Mouse (Mus musculus) forebrain, embryonic 14.5 days (tissue): ENCODE data around the gene Tbc1d19. TPM values are rescaled to one million over a fixed set of nuclear protein-coding genes. Genes with fewer than 3 reads are reported as not detected.

Source experiments
- ATAC-seq: fragments of 200-750 bp; cut with Nextera tagmentation; 2 replicates; pipeline ENCODE4 v1.8.0; 2017; ENCODE audit warnings: mild to moderate bottlenecking, moderate library complexity
- DNase-seq: peaks from one replicate; pipeline ENCODE4 v3.0.0-alpha.2; 2015; ENCODE audit warnings: low spot score
- H3K27ac ChIP-seq: fragments of 300-500 bp; sonication (generic); 2 replicates; pipeline ENCODE4 v1.5.1; 2014; ENCODE audit warnings: low read depth, mild to moderate bottlenecking, control low read depth, low read length, moderate library complexity
- H3K27me3 ChIP-seq: fragments of 300-500 bp; sonication (generic); replicated peaks from 2 replicates; pipeline ENCODE4 v1.6.1; 2014; ENCODE audit warnings: low read length, control low read depth, mixed read lengths; ENCODE audit not compliant: control insufficient read depth, insufficient read depth
- H3K36me3 ChIP-seq: fragments of 300-500 bp; sonication (generic); 2 replicates; pipeline ENCODE4 v1.6.1; 2014; ENCODE audit warnings: low read length, control low read depth; ENCODE audit not compliant: control insufficient read depth, insufficient read depth
- H3K4me1 ChIP-seq: fragments of 300-500 bp; sonication (generic); 2 replicates; pipeline ENCODE4 v1.6.1; 2014; ENCODE audit warnings: antibody characterized with exemption, low read length, control low read depth; ENCODE audit not compliant: control insufficient read depth, insufficient read depth
- H3K4me2 ChIP-seq: fragments of 300-500 bp; sonication (generic); 2 replicates; pipeline ENCODE4 v1.6.1; 2014; ENCODE audit warnings: mild to moderate bottlenecking, control low read depth, low read length
- H3K4me3 ChIP-seq: fragments of 300-500 bp; sonication (generic); 2 replicates; pipeline ENCODE4 v1.5.1; 2014; ENCODE audit warnings: low read depth, low read length, control low read depth
- H3K9ac ChIP-seq: fragments of 300-500 bp; sonication (generic); 2 replicates; pipeline ENCODE4 v1.6.1; 2014; ENCODE audit warnings: mild to moderate bottlenecking, low read length, control low read depth, moderate library complexity
- H3K9me3 ChIP-seq: fragments of 300-500 bp; sonication (generic); replicated peaks from 2 replicates; pipeline ENCODE4 v1.6.1; 2016; ENCODE audit warnings: low read length, control low read depth, mixed read lengths; ENCODE audit not compliant: control insufficient read depth
- WGBS: fragments of 180-500 bp; shearing (Covaris S2); extraction: QIAGEN DNeasy Blood & Tissue Kit; methylation state at CpG from one replicate; pipeline ENCODE4 v1.1.7; 2014; 5-methylcytosine and 5-hydroxymethylcytosine counted together
- polyA plus RNA-seq: library from polyadenylated mRNA; unstranded; fragments of >200 nt; fragmentation: Nextera tagmentation; extraction: Ambion mirVana; gene quantifications from 2 replicates; pipeline ENCODE4 v1.2.1, GENCODE M21; 2014

The Tbc1d19 gene
- polyA plus RNA-seq, 1 experiment from 2014 or later, result 60.9 TPM

- H3K27me3 ChIP-seq, result no peaks in the 10 kb centered on the region
- H3K36me3 ChIP-seq, result no peaks in the 10 kb centered on the region
- WGBS, result 83% methylated on average over 7 of the region's 7 CpGs
- no peak overlapping the region for H3K4me3 ChIP-seq
- no peak overlapping the region for H3K4me2 ChIP-seq
- ATAC-seq (no peak), DNase-seq (no peak)
- no peak overlapping the region for H3K9ac ChIP-seq
- no peak overlapping the region for H3K27ac ChIP-seq
- H3K9me3 ChIP-seq, result no peaks in the 10 kb centered on the region
- H3K4me1 ChIP-seq, result no peaks in the 10 kb centered on the region
Observed at GRCm38 (mm10) chr5:53939026-53939425, 129.6 kb downstream of the Tbc1d19 start.

- 76% methylated on average over 11 of the region's 11 CpGs for WGBS
- ATAC-seq, result no peak
Observed at GRCm38 (mm10) chr5:53941322-53942024, 132.1 kb downstream of the Tbc1d19 start.

GRCm38 (mm10) chr5:53942332-53942731, 132.9 kb downstream of the Tbc1d19 start:
- H3K4me1 ChIP-seq, result peaks cover 3% of the 10 kb centered on the region
- H3K9me3 ChIP-seq, result no peaks in the 10 kb centered on the region
- H3K27me3 ChIP-seq, result no peaks in the 10 kb centered on the region
- no peak overlapping the region for H3K4me3 ChIP-seq
- H3K4me2 ChIP-seq, result no peak overlapping the region
- H3K27ac ChIP-seq, result no peak overlapping the region
- no peaks in the 10 kb centered on the region for H3K36me3 ChIP-seq
- WGBS, result 77% methylated on average over 4 of the region's 4 CpGs
- no peak for ATAC-seq
- DNase-seq, result no peak
- H3K9ac ChIP-seq, result no peak overlapping the region

More at GRCm38 (mm10) chr5:53941322-53942024, 132.1 kb downstream of the Tbc1d19 start:
- Histone ChIP-seq H3K9me3 (no peaks in the 10 kb centered on the region), H3K4me2 (no peak overlapping the region), H3K27me3 (no peaks in the 10 kb centered on the region), H3K9ac (no peak overlapping the region), H3K27ac (no peak overlapping the region), H3K36me3 (no peaks in the 10 kb centered on the region), H3K4me3 (no peak overlapping the region), H3K4me1 (no peaks in the 10 kb centered on the region)
- DNase-seq, result no peak

- Histone ChIP-seq H3K4me1 (peaks cover 9% of the 10 kb centered on the region), H3K9ac (no peak overlapping the region), H3K36me3 (no peaks in the 10 kb centered on the region), H3K4me2 (no peak overlapping the region), H3K27ac (no peak overlapping the region), H3K4me3 (no peak overlapping the region), H3K9me3 (no peaks in the 10 kb centered on the region), H3K27me3 (no peaks in the 10 kb centered on the region)
- 84% methylated on average over 11 of the region's 11 CpGs for WGBS
- DNase-seq, result no peak
- ATAC-seq, result no peak
Observed at GRCm38 (mm10) chr5:53943321-53943857, 134.0 kb downstream of the Tbc1d19 start.

- H3K9ac ChIP-seq, result no peak overlapping the region
- H3K4me3 ChIP-seq, result no peak overlapping the region
- WGBS, result 93% methylated on average over 8 of the region's 8 CpGs
- peaks cover 9% of the 10 kb centered on the region for H3K4me1 ChIP-seq
- H3K36me3 ChIP-seq, result no peaks in the 10 kb centered on the region
- H3K27me3 ChIP-seq, result no peaks in the 10 kb centered on the region
- ATAC-seq (no peak), DNase-seq (no peak)
- no peak overlapping the region for H3K27ac ChIP-seq
- no peaks in the 10 kb centered on the region for H3K9me3 ChIP-seq
- no peak overlapping the region for H3K4me2 ChIP-seq
Observed at GRCm38 (mm10) chr5:53946747-53947146, 137.3 kb downstream of the Tbc1d19 start.

GRCm38 (mm10) chr5:53947549-53948183, 138.3 kb downstream of the Tbc1d19 start:
- ATAC-seq, result peak; percentile 91
- H3K9ac ChIP-seq, result no peak overlapping the region
- H3K4me3 ChIP-seq, result no peak overlapping the region
- H3K27me3 ChIP-seq, result no peaks in the 10 kb centered on the region
- no peak overlapping the region for H3K27ac ChIP-seq
- WGBS, result 17% methylated on average over 9 of the region's 9 CpGs
- peak; percentile 87 for DNase-seq
- H3K9me3 ChIP-seq, result no peaks in the 10 kb centered on the region
- H3K4me1 ChIP-seq, result peaks cover 9% of the 10 kb centered on the region
- H3K4me2 ChIP-seq, result no peak overlapping the region
- H3K36me3 ChIP-seq, result no peaks in the 10 kb centered on the region

GRCm38 (mm10) chr5:53948606-53949266, 139.3 kb downstream of the Tbc1d19 start:
- no peaks in the 10 kb centered on the region for H3K9me3 ChIP-seq
- no peak overlapping the region for H3K4me3 ChIP-seq
- no peak overlapping the region for H3K27ac ChIP-seq
- H3K4me1 ChIP-seq, result peaks cover 9% of the 10 kb centered on the region
- DNase-seq (no peak), ATAC-seq (no peak)
- H3K9ac ChIP-seq, result no peak overlapping the region
- no peaks in the 10 kb centered on the region for H3K36me3 ChIP-seq
- H3K27me3 ChIP-seq, result no peaks in the 10 kb centered on the region
- no peak overlapping the region for H3K4me2 ChIP-seq
- WGBS, result 90% methylated on average over 8 of the region's 8 CpGs

- no peak overlapping the region for H3K9ac ChIP-seq
- WGBS, result 53% methylated on average over 7 of the region's 7 CpGs
- no peaks in the 10 kb centered on the region for H3K9me3 ChIP-seq
- DNase-seq, result no peak
- H3K4me1 ChIP-seq, result peaks cover 9% of the 10 kb centered on the region
- no peaks in the 10 kb centered on the region for H3K36me3 ChIP-seq
- no peak for ATAC-seq
- no peak overlapping the region for H3K27ac ChIP-seq
- no peak overlapping the region for H3K4me2 ChIP-seq
- no peak overlapping the region for H3K4me3 ChIP-seq
- H3K27me3 ChIP-seq, result no peaks in the 10 kb centered on the region
Observed at GRCm38 (mm10) chr5:53950189-53950588, 140.8 kb downstream of the Tbc1d19 start.
